Mouse (Mus musculus) CH12.LX (cell line): Measurements from ENCODE around the gene Ces2h.

Experiments
- CHD1 ChIP-seq: IDR thresholded peaks from 2 replicates; pipeline ENCODE4 v1.6.1; 2012; ENCODE audit warnings: low read depth, low read length, improper control_type of control experiment, inconsistent platforms
- CTCF ChIP-seq, 2 experiments: IDR thresholded peaks in 1 of 2; conservative IDR thresholded peaks in 1 of 2; 2 replicates each; pipeline ENCODE4 v1.5.1; 2011 to 2012; ENCODE audit warnings: low read depth in 2 of 2, low read length in 2 of 2, improper control_type of control experiment in 1 of 2, inconsistent platforms in 1 of 2, mild to moderate bottlenecking in 1 of 2, moderate library complexity in 1 of 2
- E2F4 ChIP-seq: IDR thresholded peaks from 2 replicates; pipeline ENCODE4 v1.6.1; 2011; ENCODE audit warnings: low read depth, low read length, improper control_type of control experiment; ENCODE audit not compliant: insufficient replicate concordance
- EP300 ChIP-seq: IDR thresholded peaks from 2 replicates; pipeline ENCODE4 v1.6.1; 2011; ENCODE audit warnings: low read length, improper control_type of control experiment
- HCFC1 ChIP-seq: IDR thresholded peaks from 2 replicates; pipeline ENCODE4 v1.6.1; 2012; ENCODE audit warnings: low read depth, mild to moderate bottlenecking, inconsistent platforms, low read length, improper control_type of control experiment
- MAFK ChIP-seq: IDR thresholded peaks from 2 replicates; pipeline ENCODE4 v1.6.1; 2011; ENCODE audit warnings: low read length, improper control_type of control experiment; ENCODE audit not compliant: insufficient replicate concordance
- MXI1 ChIP-seq: IDR thresholded peaks from 2 replicates; pipeline ENCODE4 v1.6.1; 2011; ENCODE audit warnings: mild to moderate bottlenecking, low read depth, low read length, improper control_type of control experiment
- MYC ChIP-seq: IDR thresholded peaks from 2 replicates; pipeline ENCODE4 v1.6.1; 2011; ENCODE audit warnings: low read depth, mild to moderate bottlenecking, improper control_type of control experiment, low read length
- POLR2A ChIP-seq: IDR thresholded peaks from 2 replicates; pipeline ENCODE4 v1.6.1; 2011; ENCODE audit warnings: low read depth, mild to moderate bottlenecking, improper control_type of control experiment, low read length
- RAD21 ChIP-seq: IDR thresholded peaks from 2 replicates; pipeline ENCODE4 v1.6.1; 2011; ENCODE audit warnings: low read depth, mild to moderate bottlenecking, low read length, improper control_type of control experiment, moderate library complexity
- USF1 ChIP-seq: IDR thresholded peaks from 2 replicates; pipeline ENCODE4 v1.6.1; 2014; ENCODE audit warnings: low read depth, mild to moderate bottlenecking, inconsistent platforms, low read length, improper control_type of control experiment
- USF2 ChIP-seq: conservative IDR thresholded peaks from 2 replicates; pipeline ENCODE4 v1.6.1; 2011; ENCODE audit warnings: low read depth, low read length, improper control_type of control experiment
- ZMIZ1 ChIP-seq: IDR thresholded peaks from 2 replicates; pipeline ENCODE4 v1.6.1; 2012; ENCODE audit warnings: low read depth, mild to moderate bottlenecking, inconsistent platforms, low read length, improper control_type of control experiment

DNA sequence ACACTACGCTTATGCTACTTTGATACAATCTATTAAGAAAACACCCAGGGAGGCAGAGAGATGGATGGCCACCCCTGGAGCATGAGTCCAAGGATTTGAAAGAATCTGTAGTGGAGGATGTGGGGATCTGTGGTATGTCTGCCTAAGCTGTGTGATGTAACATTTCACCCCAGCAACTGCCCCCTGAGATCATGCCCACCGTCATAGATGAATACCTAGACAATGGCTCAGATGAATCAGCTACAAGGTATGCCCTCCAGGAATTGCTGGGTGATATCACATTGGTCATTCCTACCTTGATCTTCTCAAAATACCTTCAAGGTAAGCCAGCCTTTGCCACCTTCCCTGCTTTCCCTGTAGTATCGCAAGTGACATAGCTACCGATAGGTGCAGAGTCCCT, 55.6 kb downstream of the Ces2h start:
- TF ChIP-seq POLR2A (no peak), CHD1 (no peak), CTCF (conservative IDR thresholded peaks at IDR 0.05 in 1 of 2, IDR thresholded peaks at IDR 0.05 in 1 of 2; ENCODE audit: low read depth in 2 of 2, low read length in 2 of 2) (no peak), E2F4 (no peak), HCFC1 (no peak), MAFK (no peak), MYC (no peak), MXI1 (no peak), USF1 (no peak), USF2 (no peak), EP300 (no peak), ZMIZ1 (no peak), RAD21 (no peak)
